Mouse (Mus musculus): Measurements from ENCODE around the gene Eloa. TPM values are rescaled to one million over a fixed set of nuclear protein-coding genes. Genes with fewer than 3 reads are reported as not detected.
A peak's percentile ranks its signal among the peaks of the same experiment; 100 is the strongest.

The Eloa gene
- polyA plus RNA-seq, 1 experiment from 2014 or later = 32.6 TPM

GRCm38 (mm10) chr4:136028132-136028564 is 6.6 kb upstream of the Eloa start:
- Histone ChIP-seq H3K27me3 (no peaks in the 10 kb centered on the region), H3K4me2 (replicated peaks) (no peak overlapping the region), H3K4me1 (peaks cover 4% of the 10 kb centered on the region; the same call in 1 of the 2 replicates), H3K9me3 (no peaks in the 10 kb centered on the region), H3K36me3 (no peaks in the 10 kb centered on the region), H3K4me3 (no peak overlapping the region), H3K9ac (replicated peaks) (no peak overlapping the region), H3K27ac (replicated peaks) (no peak overlapping the region)
- 86% methylated on average over 19 of the region's 19 CpGs for WGBS
- no peak for ATAC-seq (replicated peaks)

DNA sequence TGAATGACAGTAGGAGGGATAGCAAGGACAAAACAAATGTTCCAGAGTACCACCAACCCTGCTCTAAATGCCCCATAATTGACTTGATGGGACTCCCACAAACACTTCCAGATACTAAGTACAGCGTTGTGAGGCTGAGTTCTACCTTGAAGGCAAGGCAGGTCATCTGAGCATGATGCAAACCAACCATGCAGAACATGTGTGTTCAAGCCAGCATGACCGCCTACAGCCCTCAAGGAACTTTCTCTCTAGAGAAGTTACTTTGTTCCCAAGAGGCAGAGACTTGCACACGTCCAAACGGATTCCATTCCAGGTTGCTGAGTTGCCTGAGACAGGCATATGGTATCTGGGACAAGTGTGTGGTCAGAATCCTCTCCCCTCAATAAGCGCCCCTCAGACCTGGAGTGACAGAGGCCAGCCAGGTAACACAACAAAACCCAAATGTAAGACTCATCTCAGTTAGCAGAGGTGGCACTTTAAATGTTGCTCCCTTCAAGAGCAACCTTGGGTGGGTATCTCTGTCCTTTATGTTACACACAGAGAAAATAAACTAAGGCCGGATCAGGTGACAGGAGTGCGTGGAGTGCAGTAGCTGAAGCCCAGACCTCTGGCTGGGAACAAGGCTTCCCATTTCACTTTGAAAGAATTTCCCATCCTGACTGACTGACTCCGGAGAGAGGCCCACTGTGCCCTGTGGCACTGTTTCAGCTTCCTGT is 6.0 kb upstream of the Eloa start:
- H3K4me3 ChIP-seq = no peak overlapping the region
- 86% methylated on average over 8 of the region's 8 CpGs for WGBS
- H3K9me3 ChIP-seq = no peaks in the 10 kb centered on the region
- no peaks in the 10 kb centered on the region for H3K27me3 ChIP-seq
- no peaks in the 10 kb centered on the region for H3K36me3 ChIP-seq
- ATAC-seq (replicated peaks) = no peak
- H3K27ac ChIP-seq (replicated peaks) = no peak overlapping the region
- peaks cover 4% of the 10 kb centered on the region; the same call in 1 of the 2 replicates for H3K4me1 ChIP-seq
- no peak overlapping the region for H3K9ac ChIP-seq (replicated peaks)
- H3K4me2 ChIP-seq (replicated peaks) = no peak overlapping the region

GRCm38 (mm10) chr4:136025350-136025749 is 3.8 kb upstream of the Eloa start:
- Histone ChIP-seq H3K4me2 (replicated peaks) (no peak overlapping the region), H3K27me3 (no peaks in the 10 kb centered on the region), H3K9ac (replicated peaks) (no peak overlapping the region), H3K36me3 (no peaks in the 10 kb centered on the region), H3K4me3 (no peak overlapping the region), H3K27ac (replicated peaks) (no peak overlapping the region), H3K9me3 (no peaks in the 10 kb centered on the region), H3K4me1 (peaks cover 6% of the 10 kb centered on the region)
- 81% methylated on average over 1 of the region's 1 CpGs for WGBS
- no peak for ATAC-seq (replicated peaks)

DNA sequence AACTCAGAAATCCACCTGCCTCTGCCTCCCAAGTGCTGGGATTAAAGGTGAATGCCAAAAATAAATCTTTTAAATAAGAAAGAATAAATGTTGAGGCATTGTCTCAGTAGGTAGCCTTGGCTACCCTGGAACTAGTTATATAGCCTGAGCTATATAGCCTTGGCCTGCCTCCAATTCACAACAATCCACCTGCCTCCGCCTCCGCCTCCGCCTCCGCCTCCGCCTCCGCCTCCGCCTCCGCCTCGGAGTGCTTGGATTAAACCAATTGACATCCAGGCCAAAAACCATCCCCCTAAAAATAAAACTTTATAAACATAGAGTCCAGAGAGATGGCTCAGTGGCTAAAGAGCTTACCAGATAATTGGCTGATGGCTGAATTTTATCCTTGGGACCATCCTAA is 1.4 kb upstream of the Eloa start:
- WGBS = 95% methylated on average over 9 of the region's 9 CpGs
- no peak overlapping the region for H3K4me3 ChIP-seq
- no peaks in the 10 kb centered on the region for H3K36me3 ChIP-seq
- H3K9ac ChIP-seq (replicated peaks) = no peak overlapping the region
- H3K27ac ChIP-seq (replicated peaks) = no peak overlapping the region
- no peaks in the 10 kb centered on the region for H3K27me3 ChIP-seq
- ATAC-seq (replicated peaks) = no peak
- H3K9me3 ChIP-seq = no peaks in the 10 kb centered on the region
- no peak overlapping the region for H3K4me2 ChIP-seq (replicated peaks)
- H3K4me1 ChIP-seq = peaks cover 18% of the 10 kb centered on the region

- Histone ChIP-seq H3K9ac (replicated peaks) (peak overlapping the region; percentile 85), H3K4me2 (replicated peaks) (peak overlapping the region; percentile 96), H3K9me3 (no peaks in the 10 kb centered on the region), H3K4me1 (peaks cover 18% of the 10 kb centered on the region), H3K4me3 (peak overlapping the region; percentile 93), H3K27me3 (no peaks in the 10 kb centered on the region), H3K36me3 (no peaks in the 10 kb centered on the region), H3K27ac (replicated peaks) (peak overlapping the region; percentile 82)
- 3% methylated on average over 44 of the region's 62 CpGs for WGBS
- ATAC-seq (replicated peaks) = peak; percentile 80
Measured at GRCm38 (mm10) chr4:136020743-136021548, 617 bp downstream of the Eloa start.

- H3K9me3 ChIP-seq = no peaks in the 10 kb centered on the region
- no peak overlapping the region for H3K27ac ChIP-seq (replicated peaks)
- H3K9ac ChIP-seq (replicated peaks) = no peak overlapping the region
- no peak for ATAC-seq (replicated peaks)
- no peaks in the 10 kb centered on the region for H3K27me3 ChIP-seq
- peaks cover 22% of the 10 kb centered on the region for H3K36me3 ChIP-seq
- 80% methylated on average over 3 of the region's 3 CpGs for whole genome bisulfite sequencing
- H3K4me2 ChIP-seq (replicated peaks) = no peak overlapping the region
- peaks cover 18% of the 10 kb centered on the region for H3K4me1 ChIP-seq
- H3K4me3 ChIP-seq = no peak overlapping the region
Measured at GRCm38 (mm10) chr4:136016059-136016602, 5.4 kb downstream of the Eloa start.

- peaks cover 70% of the 10 kb centered on the region for H3K36me3 ChIP-seq
- no peak for ATAC-seq (replicated peaks)
- no peak overlapping the region for H3K4me3 ChIP-seq
- H3K4me1 ChIP-seq = no peaks in the 10 kb centered on the region
- no peaks in the 10 kb centered on the region for H3K27me3 ChIP-seq
- no peak overlapping the region for H3K4me2 ChIP-seq (replicated peaks)
- H3K27ac ChIP-seq (replicated peaks) = no peak overlapping the region
- WGBS = 88% methylated on average over 4 of the region's 4 CpGs
- no peak overlapping the region for H3K9ac ChIP-seq (replicated peaks)
- H3K9me3 ChIP-seq = no peaks in the 10 kb centered on the region
Measured at GRCm38 (mm10) chr4:136010586-136010985, 11.0 kb downstream of the Eloa start.

DNA sequence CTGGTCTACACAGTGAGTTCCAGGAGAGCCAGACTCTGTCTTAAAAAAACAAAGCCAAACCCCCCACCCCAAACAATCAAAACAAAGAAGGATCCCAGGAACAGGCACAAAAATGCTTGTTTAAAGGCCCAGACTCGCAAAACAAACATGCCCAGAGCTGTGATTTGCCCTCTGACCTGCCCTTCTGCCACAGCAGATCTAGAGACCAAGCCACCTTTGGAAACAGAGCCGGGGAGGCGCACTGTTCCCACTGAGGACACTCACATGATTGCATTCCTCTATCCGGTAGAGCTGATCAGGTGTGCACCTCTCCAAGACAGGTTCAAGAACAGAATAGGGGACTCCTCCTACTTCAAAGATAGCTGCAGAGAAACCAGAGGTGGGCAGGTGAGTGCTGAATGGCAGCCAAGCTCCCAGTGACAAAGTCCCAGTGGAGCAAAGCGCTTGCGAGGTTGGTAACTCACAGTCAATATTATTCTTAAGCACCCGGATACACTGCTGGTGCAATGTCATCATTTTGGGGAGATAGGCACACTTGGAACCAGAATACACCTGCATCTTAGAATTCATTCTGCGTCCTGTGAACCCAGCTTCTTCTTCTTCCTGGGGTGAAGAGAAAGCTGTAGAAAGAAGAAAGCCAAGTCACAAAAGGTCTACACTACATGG is 12.6 kb downstream of the Eloa start:
- 93% methylated on average over 8 of the region's 8 CpGs for WGBS
- Histone ChIP-seq H3K9ac (replicated peaks) (no peak overlapping the region), H3K27me3 (no peaks in the 10 kb centered on the region), H3K27ac (replicated peaks) (no peak overlapping the region), H3K4me1 (no peaks in the 10 kb centered on the region), H3K36me3 (peaks cover 86% of the 10 kb centered on the region), H3K4me3 (no peak overlapping the region), H3K4me2 (replicated peaks) (no peak overlapping the region), H3K9me3 (no peaks in the 10 kb centered on the region)
- ATAC-seq (replicated peaks) = no peak

GRCm38 (mm10) chr4:136006821-136007220 is 14.7 kb downstream of the Eloa start:
- WGBS = 96% methylated on average over 3 of the region's 3 CpGs
- Histone ChIP-seq H3K36me3 (peaks cover 90% of the 10 kb centered on the region), H3K4me3 (no peak overlapping the region), H3K9me3 (no peaks in the 10 kb centered on the region), H3K4me1 (no peaks in the 10 kb centered on the region), H3K27me3 (no peaks in the 10 kb centered on the region), H3K9ac (replicated peaks) (no peak overlapping the region), H3K4me2 (replicated peaks) (no peak overlapping the region), H3K27ac (replicated peaks) (no peak overlapping the region)
- ATAC-seq (replicated peaks) = no peak

- no peaks in the 10 kb centered on the region for H3K27me3 ChIP-seq
- no peak overlapping the region for H3K4me3 ChIP-seq
- peaks cover 75% of the 10 kb centered on the region for H3K36me3 ChIP-seq
- ATAC-seq (replicated peaks) = no peak
- no peak overlapping the region for H3K9ac ChIP-seq (replicated peaks)
- H3K9me3 ChIP-seq = no peaks in the 10 kb centered on the region
- 90% methylated on average over 2 of the region's 2 CpGs for WGBS
- no peaks in the 10 kb centered on the region for H3K4me1 ChIP-seq
- no peak overlapping the region for H3K4me2 ChIP-seq (replicated peaks)
- H3K27ac ChIP-seq (replicated peaks) = no peak overlapping the region
Measured at GRCm38 (mm10) chr4:136004921-136005320, 16.6 kb downstream of the Eloa start.

DNA sequence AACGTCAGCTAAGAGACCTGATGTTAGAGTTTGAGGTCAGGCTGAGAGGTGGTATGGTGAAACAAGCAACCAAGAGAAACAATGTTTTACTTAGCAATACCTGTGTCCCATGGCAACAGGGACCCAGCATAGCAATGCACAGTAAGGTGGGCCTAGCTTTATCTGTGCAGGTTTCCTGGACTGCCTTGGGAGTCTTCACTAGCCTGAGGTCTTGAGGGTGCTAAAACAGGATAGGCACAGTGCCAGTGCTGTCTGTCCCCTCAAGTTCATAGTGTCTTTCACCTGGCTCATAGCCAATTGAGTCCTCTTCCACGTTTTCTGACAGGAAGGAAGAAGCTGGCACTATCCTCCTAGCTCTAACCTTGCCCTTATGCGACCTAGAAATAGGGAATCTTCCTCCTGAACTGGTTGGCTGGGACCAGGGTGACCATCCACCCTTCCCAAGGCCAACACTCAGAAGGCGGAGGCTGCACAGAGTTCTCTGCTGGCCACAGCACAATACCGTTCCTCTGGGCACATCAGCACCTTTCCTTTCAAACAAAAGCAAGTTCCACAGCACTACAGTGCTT is 17.4 kb downstream of the Eloa start:
- H3K9me3 ChIP-seq = no peaks in the 10 kb centered on the region
- peaks cover 68% of the 10 kb centered on the region for H3K36me3 ChIP-seq
- H3K27ac ChIP-seq (replicated peaks) = no peak overlapping the region
- H3K4me1 ChIP-seq = no peaks in the 10 kb centered on the region
- 83% methylated on average over 5 of the region's 5 CpGs for WGBS
- ATAC-seq (replicated peaks) = no peak
- no peak overlapping the region for H3K4me2 ChIP-seq (replicated peaks)
- H3K4me3 ChIP-seq = no peak overlapping the region
- H3K9ac ChIP-seq (replicated peaks) = no peak overlapping the region
- no peaks in the 10 kb centered on the region for H3K27me3 ChIP-seq

DNA sequence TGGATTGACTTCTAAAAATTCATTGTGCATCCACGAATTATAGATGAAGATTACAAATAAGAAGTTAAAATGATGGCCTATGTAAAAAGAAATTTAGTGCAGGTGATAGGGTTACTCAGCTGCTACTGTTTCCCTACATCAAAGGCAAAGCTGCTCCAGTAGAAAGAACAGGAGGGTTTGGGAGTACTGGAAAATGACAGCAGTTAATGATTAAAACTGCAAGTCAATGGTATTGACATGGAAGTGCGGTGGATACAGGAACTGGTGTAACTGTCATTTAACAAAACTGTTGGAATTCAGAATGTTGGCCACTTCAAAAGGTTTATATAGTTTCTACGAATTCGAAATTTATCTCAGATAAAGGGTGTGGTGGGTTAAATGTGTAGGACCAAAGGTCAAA is 26.4 kb downstream of the Eloa start:
- H3K4me3 ChIP-seq = no peak overlapping the region
- no peak overlapping the region for H3K27ac ChIP-seq (replicated peaks)
- ATAC-seq (replicated peaks) = no peak
- H3K9me3 ChIP-seq = no peaks in the 10 kb centered on the region
- no peaks in the 10 kb centered on the region for H3K4me1 ChIP-seq
- H3K36me3 ChIP-seq = no peaks in the 10 kb centered on the region
- H3K9ac ChIP-seq (replicated peaks) = no peak overlapping the region
- no peaks in the 10 kb centered on the region for H3K27me3 ChIP-seq
- 86% methylated on average over 4 of the region's 4 CpGs for WGBS
- no peak overlapping the region for H3K4me2 ChIP-seq (replicated peaks)

Measured in forebrain, embryonic 15.5 days (tissue).